Mouse (Mus musculus): ENCODE results near the gene Crybg3. TPM values are rescaled to one million over a fixed set of nuclear protein-coding genes. Genes with fewer than 3 reads are reported as not detected.

The Crybg3 gene
- total RNA-seq, 4 experiments from 2014 or later: 24.3 to 38.5 (median 31.2) TPM

- no peak for DNase-seq (ENCODE audit: low spot score in 2 of 2)
These were observed 17.3 kb downstream of the Crybg3 start for GRCm38 (mm10) chr16:59583515-59583914.

GRCm38 (mm10) chr16:59579237-59579636 lies 21.5 kb downstream of the Crybg3 start:
- no peak for DNase-seq (ENCODE audit: low spot score in 2 of 2)

- DNase-seq (ENCODE audit: low spot score in 2 of 2): no peak
These were observed 26.8 kb downstream of the Crybg3 start for GRCm38 (mm10) chr16:59573961-59574360.

- DNase-seq (ENCODE audit: low spot score in 2 of 2): no peak
These were observed 28.1 kb downstream of the Crybg3 start for GRCm38 (mm10) chr16:59572685-59573084.

- DNase-seq (ENCODE audit: low spot score in 2 of 2): no peak
These were observed 30.0 kb downstream of the Crybg3 start for GRCm38 (mm10) chr16:59570807-59571206.

- no peak for DNase-seq (ENCODE audit: low spot score in 2 of 2)
These were observed 30.9 kb downstream of the Crybg3 start for GRCm38 (mm10) chr16:59569837-59570236.

GRCm38 (mm10) chr16:59567721-59568381 lies 32.9 kb downstream of the Crybg3 start:
- DNase-seq (ENCODE audit: low spot score in 2 of 2): no peak

- DNase-seq (ENCODE audit: low spot score in 2 of 2): no peak
These were observed 34.3 kb downstream of the Crybg3 start for GRCm38 (mm10) chr16:59566437-59566836.

- no peak for DNase-seq (ENCODE audit: low spot score in 2 of 2)
These were observed 35.1 kb downstream of the Crybg3 start for GRCm38 (mm10) chr16:59565631-59566030.

GRCm38 (mm10) chr16:59564025-59564424 lies 36.8 kb downstream of the Crybg3 start:
- DNase-seq (ENCODE audit: low spot score in 2 of 2): no peak

GRCm38 (mm10) chr16:59559300-59560200 lies 41.2 kb downstream of the Crybg3 start:
- DNase-seq (ENCODE audit: low spot score in 2 of 2): peak in 1 of 2 experiments; percentile 37

GRCm38 (mm10) chr16:59558916-59559299 lies 41.9 kb downstream of the Crybg3 start:
- no peak for DNase-seq (ENCODE audit: low spot score in 2 of 2)

- no peak for DNase-seq (ENCODE audit: low spot score in 2 of 2)
These were observed 47.2 kb downstream of the Crybg3 start for GRCm38 (mm10) chr16:59553490-59554161.

- DNase-seq (ENCODE audit: low spot score in 2 of 2): no peak
These were observed 49.3 kb downstream of the Crybg3 start for GRCm38 (mm10) chr16:59551507-59551906.

- DNase-seq (ENCODE audit: low spot score in 2 of 2): no peak
These were observed 51.1 kb downstream of the Crybg3 start for GRCm38 (mm10) chr16:59549631-59550030.

- no peak for DNase-seq (ENCODE audit: low spot score in 2 of 2)
These were observed 52.2 kb downstream of the Crybg3 start for GRCm38 (mm10) chr16:59548582-59548947.

- DNase-seq (ENCODE audit: low spot score in 2 of 2): no peak
These were observed 52.7 kb downstream of the Crybg3 start for GRCm38 (mm10) chr16:59547887-59548581.

GRCm38 (mm10) chr16:59547466-59547865 lies 53.3 kb downstream of the Crybg3 start:
- no peak for DNase-seq (ENCODE audit: low spot score in 2 of 2)

- no peak for DNase-seq (ENCODE audit: low spot score in 2 of 2)
These were observed 55.4 kb downstream of the Crybg3 start for GRCm38 (mm10) chr16:59545360-59545759.

- DNase-seq (ENCODE audit: low spot score in 2 of 2): no peak
These were observed 59.4 kb downstream of the Crybg3 start for GRCm38 (mm10) chr16:59541382-59541781.

GRCm38 (mm10) chr16:59540944-59541343 lies 59.8 kb downstream of the Crybg3 start:
- DNase-seq (ENCODE audit: low spot score in 2 of 2): no peak

All from gastrocnemius, adult 8-10 months (tissue).